Mouse (Mus musculus) G1E (cell line): ENCODE results near the gene 1700042G07Rik. TPM values are rescaled to one million over a fixed set of nuclear protein-coding genes. Genes with fewer than 3 reads are reported as not detected.

Experiments used
- ATAC-seq: 2 replicates; pipeline ENCODE4 v1.8.0; 2016; ENCODE audit warnings: mild to moderate bottlenecking; ENCODE audit not compliant: insufficient number of reproducible peaks, poor library complexity, low FRiP score, severe bottlenecking; ENCODE audit errors: extremely low read depth
- DNase-seq: peaks from one replicate; pipeline ENCODE4 v3.0.0; 2012; ENCODE audit warnings: low spot score
- H3K27me3 ChIP-seq: 2 replicates; pipeline ENCODE4 v1.6.1; 2012; ENCODE audit warnings: mild to moderate bottlenecking, low read length, inconsistent platforms; ENCODE audit not compliant: insufficient read depth
- H3K36me3 ChIP-seq: replicated peaks from 2 replicates; pipeline ENCODE3; 2012; ENCODE audit warnings: mild to moderate bottlenecking, inconsistent platforms
- H3K4me1 ChIP-seq: 2 replicates; pipeline ENCODE4 v1.6.1; 2012; ENCODE audit warnings: low read depth, low read length, inconsistent platforms, mixed read lengths; ENCODE audit not compliant: insufficient read depth
- H3K4me3 ChIP-seq: 2 replicates; pipeline ENCODE4 v1.5.1; 2012; ENCODE audit warnings: low read depth, mild to moderate bottlenecking, inconsistent platforms, low read length, moderate library complexity, mixed read lengths
- H3K9me3 ChIP-seq: replicated peaks from 2 replicates; pipeline ENCODE4 v1.6.1; 2012; ENCODE audit warnings: inconsistent platforms
- CTCF ChIP-seq: IDR thresholded peaks from 2 replicates; pipeline ENCODE4 v1.5.1; 2012; ENCODE audit warnings: low read depth, low read length, inconsistent platforms, mixed read lengths
- GATA1 ChIP-seq: IDR thresholded peaks from 2 replicates; pipeline ENCODE4 v1.6.1; 2012; ENCODE audit warnings: borderline replicate concordance, low read length, inconsistent platforms, mixed read lengths
- GATA2 ChIP-seq: IDR thresholded peaks from 2 replicates; pipeline ENCODE4 v1.6.1; 2012; ENCODE audit warnings: low read depth, low read length, inconsistent platforms, borderline replicate concordance
- POLR2AphosphoS5 ChIP-seq: IDR thresholded peaks from 2 replicates; pipeline ENCODE4 v1.6.1; 2012; ENCODE audit warnings: low read depth, low read length, inconsistent platforms; ENCODE audit not compliant: insufficient replicate concordance
- TAL1 ChIP-seq: conservative IDR thresholded peaks from 2 replicates; pipeline ENCODE4 v1.6.1; 2012; ENCODE audit warnings: low read depth, low read length, inconsistent platforms, mixed read lengths
- polyA plus RNA-seq: library from polyadenylated mRNA; stranded (reverse); fragments of >175 nt; gene quantifications from 2 replicates; pipeline ENCODE4 v1.2.3, GENCODE M21; 2012
- total RNA-seq, 2 experiments: library from RNA; stranded (forward) in 1 of 2; stranded (reverse) in 1 of 2; fragments of 200-1000 nt in 1 of 2; fragments of >200 nt in 1 of 2; fragmentation: Nextera tagmentation in 1 of 2; gene quantifications; 2 replicates each; pipeline ENCODE4 v1.2.3; 2014 to 2017

Gene 1700042G07Rik
- total and polyA plus RNA-seq, 3 experiments = not detected

GRCm38 (mm10) chr4:116159912-116160311 lies 13.3 kb upstream of the 1700042G07Rik start:
- no peaks in the 10 kb centered on the region for H3K9me3 ChIP-seq
- TF ChIP-seq CTCF = 0 out of 2 replicates have a peak, but pooled peaks have one; percentile 31
- TF ChIP-seq TAL1 = no peak
- peaks cover 8% of the 10 kb centered on the region for H3K4me1 ChIP-seq
- peaks cover 63% of the 10 kb centered on the region for H3K36me3 ChIP-seq
- ATAC-seq = peak; percentile 28; the same call in 1 of the 2 replicates
- no peak for DNase-seq
- no peak overlapping the region for H3K4me3 ChIP-seq
- peaks cover 6% of the 10 kb centered on the region; the same call in 1 of the 2 replicates for H3K27me3 ChIP-seq

GRCm38 (mm10) chr4:116160769-116161168 lies 12.4 kb upstream of the 1700042G07Rik start:
- TF ChIP-seq POLR2AphosphoS5 = no peak
- no peak overlapping the region for H3K4me3 ChIP-seq
- H3K36me3 ChIP-seq = peaks cover 55% of the 10 kb centered on the region
- peaks cover 12% of the 10 kb centered on the region for H3K4me1 ChIP-seq
- DNase-seq (no peak), ATAC-seq (no peak)
- H3K9me3 ChIP-seq = no peaks in the 10 kb centered on the region
- peaks cover 6% of the 10 kb centered on the region for H3K27me3 ChIP-seq

GRCm38 (mm10) chr4:116162142-116162541 lies 11.0 kb upstream of the 1700042G07Rik start:
- no peak for DNase-seq
- Histone ChIP-seq H3K4me3 (no peak overlapping the region), H3K9me3 (no peaks in the 10 kb centered on the region), H3K36me3 (peaks cover 42% of the 10 kb centered on the region), H3K27me3 (peaks cover 6% of the 10 kb centered on the region), H3K4me1 (peaks cover 19% of the 10 kb centered on the region)
- ATAC-seq = no peak
- TF ChIP-seq TAL1 = no peak
- TF ChIP-seq POLR2AphosphoS5 = no peak
- no peak for TF ChIP-seq GATA2
- TF ChIP-seq CTCF = no peak
- no peak for TF ChIP-seq GATA1

GRCm38 (mm10) chr4:116164759-116165554 lies 8.2 kb upstream of the 1700042G07Rik start:
- no peak for TF ChIP-seq TAL1
- TF ChIP-seq CTCF = no peak
- no peak for TF ChIP-seq GATA1
- TF ChIP-seq POLR2AphosphoS5 = no peak
- TF ChIP-seq GATA2 = no peak
- ATAC-seq (no peak), DNase-seq (no peak)
- Histone ChIP-seq H3K4me3 (no peak overlapping the region), H3K9me3 (no peaks in the 10 kb centered on the region), H3K4me1 (peaks cover 27% of the 10 kb centered on the region), H3K27me3 (peaks cover 9% of the 10 kb centered on the region), H3K36me3 (peaks cover 16% of the 10 kb centered on the region)

- Histone ChIP-seq H3K9me3 (no peaks in the 10 kb centered on the region), H3K4me3 (no peak overlapping the region), H3K27me3 (peaks cover 9% of the 10 kb centered on the region), H3K4me1 (peaks cover 34% of the 10 kb centered on the region), H3K36me3 (peaks cover 8% of the 10 kb centered on the region)
- DNase-seq (no peak), ATAC-seq (no peak)
- no peak for TF ChIP-seq GATA1
- TF ChIP-seq GATA2 = no peak
- TF ChIP-seq POLR2AphosphoS5 = no peak
- no peak for TF ChIP-seq TAL1
- TF ChIP-seq CTCF = no peak
Observed at GRCm38 (mm10) chr4:116165708-116166407, 7.3 kb upstream of the 1700042G07Rik start.

GRCm38 (mm10) chr4:116167404-116167803 lies 5.8 kb upstream of the 1700042G07Rik start, which contains the start of gene Tspan1:
Gene Tspan1 (minus strand): TSS chr4:116167601.
- peaks cover 9% of the 10 kb centered on the region for H3K27me3 ChIP-seq
- no peak for TF ChIP-seq TAL1
- TF ChIP-seq CTCF = no peak
- no peak for TF ChIP-seq POLR2AphosphoS5
- TF ChIP-seq GATA2 = no peak
- no peak for TF ChIP-seq GATA1

More at GRCm38 (mm10) chr4:116167404-116167803, 5.8 kb upstream of the 1700042G07Rik start, which contains the start of gene Tspan1:
- peaks cover 36% of the 10 kb centered on the region for H3K4me1 ChIP-seq
- DNase-seq (no peak), ATAC-seq (no peak)
- no peak within 1 kb of the TSS for H3K4me3 ChIP-seq
- no peaks in the 10 kb centered on the region for H3K36me3 ChIP-seq
- no peaks in the 10 kb centered on the region for H3K9me3 ChIP-seq
